Mouse (Mus musculus): Measurements from ENCODE around the gene 1700003F12Rik.

1700003F12Rik gene

GRCm38 (mm10) chr2:154546711-154547110 is at the start of gene 1700003F12Rik:
1700003F12Rik (plus strand) TSS chr2:154547085.
- DNase-seq (ENCODE audit: low spot score), result no peak

GRCm38 (mm10) chr2:154498571-154498970 is 48.3 kb upstream of the 1700003F12Rik start:
- no peak for DNase-seq (ENCODE audit: low spot score)

GRCm38 (mm10) chr2:154499717-154500247 is 47.1 kb upstream of the 1700003F12Rik start:
- no peak for DNase-seq (ENCODE audit: low spot score)

- no peak for DNase-seq (ENCODE audit: low spot score)
These were observed 46.1 kb upstream of the 1700003F12Rik start for GRCm38 (mm10) chr2:154500758-154501157.

GRCm38 (mm10) chr2:154507076-154507475 is 39.8 kb upstream of the 1700003F12Rik start:
- no peak for DNase-seq (ENCODE audit: low spot score)

- no peak for DNase-seq (ENCODE audit: low spot score)
These were observed 39.2 kb upstream of the 1700003F12Rik start for GRCm38 (mm10) chr2:154507566-154508283.

- no peak for DNase-seq (ENCODE audit: low spot score)
These were observed 38.4 kb upstream of the 1700003F12Rik start for GRCm38 (mm10) chr2:154508450-154508849.

GRCm38 (mm10) chr2:154510141-154510540 is 36.7 kb upstream of the 1700003F12Rik start:
- no peak for DNase-seq (ENCODE audit: low spot score)

GRCm38 (mm10) chr2:154516944-154517343 is 29.9 kb upstream of the 1700003F12Rik start:
- DNase-seq (ENCODE audit: low spot score), result no peak

GRCm38 (mm10) chr2:154517424-154517823 is 29.5 kb upstream of the 1700003F12Rik start:
- DNase-seq (ENCODE audit: low spot score), result no peak

- no peak for DNase-seq (ENCODE audit: low spot score)
These were observed 25.4 kb upstream of the 1700003F12Rik start for GRCm38 (mm10) chr2:154521449-154521848.

- DNase-seq (ENCODE audit: low spot score), result no peak
These were observed 24.6 kb upstream of the 1700003F12Rik start for GRCm38 (mm10) chr2:154522334-154522733.

GRCm38 (mm10) chr2:154525285-154525684 is 21.6 kb upstream of the 1700003F12Rik start:
- no peak for DNase-seq (ENCODE audit: low spot score)

GRCm38 (mm10) chr2:154526531-154526930 is 20.4 kb upstream of the 1700003F12Rik start:
- no peak for DNase-seq (ENCODE audit: low spot score)

- DNase-seq (ENCODE audit: low spot score), result no peak
These were observed 14.0 kb upstream of the 1700003F12Rik start for GRCm38 (mm10) chr2:154532888-154533287.

- DNase-seq (ENCODE audit: low spot score), result no peak
These were observed 12.1 kb upstream of the 1700003F12Rik start for GRCm38 (mm10) chr2:154534704-154535270.

- no peak for DNase-seq (ENCODE audit: low spot score)
These were observed 8.6 kb upstream of the 1700003F12Rik start for GRCm38 (mm10) chr2:154538310-154538709.

GRCm38 (mm10) chr2:154538710-154539109 is 8.2 kb upstream of the 1700003F12Rik start:
- no peak for DNase-seq (ENCODE audit: low spot score)

GRCm38 (mm10) chr2:154539720-154540119 is 7.2 kb upstream of the 1700003F12Rik start:
- no peak for DNase-seq (ENCODE audit: low spot score)

GRCm38 (mm10) chr2:154541630-154542029 is 5.3 kb upstream of the 1700003F12Rik start:
- no peak for DNase-seq (ENCODE audit: low spot score)

GRCm38 (mm10) chr2:154543567-154544347 is 3.1 kb upstream of the 1700003F12Rik start:
- DNase-seq (ENCODE audit: low spot score), result no peak

- DNase-seq (ENCODE audit: low spot score), result no peak
These were observed 1.8 kb downstream of the 1700003F12Rik start for GRCm38 (mm10) chr2:154548688-154549087.
